Mouse (Mus musculus) CH12.LX (cell line): ENCODE measurements around the gene Pnpla8.

Experiments used
- BHLHE40 ChIP-seq: IDR thresholded peaks from 2 replicates; pipeline ENCODE4 v1.6.1; 2011; ENCODE audit warnings: mild to moderate bottlenecking, low read depth, low read length, improper control_type of control experiment
- CTCF ChIP-seq, 2 experiments: IDR thresholded peaks in 1 of 2; conservative IDR thresholded peaks in 1 of 2; 2 replicates each; pipeline ENCODE4 v1.5.1; 2011 to 2012; ENCODE audit warnings: low read depth in 2 of 2, low read length in 2 of 2, improper control_type of control experiment in 1 of 2, inconsistent platforms in 1 of 2, mild to moderate bottlenecking in 1 of 2, moderate library complexity in 1 of 2
- IRF4 ChIP-seq: IDR thresholded peaks from 2 replicates; pipeline ENCODE4 v1.6.1; 2014; ENCODE audit warnings: low read depth, mild to moderate bottlenecking, inconsistent platforms, low read length, improper control_type of control experiment
- MEF2A ChIP-seq: IDR thresholded peaks from 2 replicates; pipeline ENCODE4 v1.6.1; 2014; ENCODE audit warnings: low read depth, mild to moderate bottlenecking, inconsistent platforms, low read length, improper control_type of control experiment, borderline replicate concordance
- NELFE ChIP-seq: IDR thresholded peaks from 2 replicates; pipeline ENCODE4 v1.6.1; 2011; ENCODE audit warnings: low read depth, low read length, improper control_type of control experiment
- POLR2A ChIP-seq: IDR thresholded peaks from 2 replicates; pipeline ENCODE4 v1.6.1; 2011; ENCODE audit warnings: low read depth, mild to moderate bottlenecking, improper control_type of control experiment, low read length
- SMC3 ChIP-seq: IDR thresholded peaks from 2 replicates; pipeline ENCODE4 v1.6.1; 2011; ENCODE audit warnings: low read depth, low read length, improper control_type of control experiment
- TBP ChIP-seq: conservative IDR thresholded peaks from 2 replicates; pipeline ENCODE4 v1.6.1; 2011; ENCODE audit warnings: low read depth, low read length, improper control_type of control experiment
- USF1 ChIP-seq: IDR thresholded peaks from 2 replicates; pipeline ENCODE4 v1.6.1; 2014; ENCODE audit warnings: low read depth, mild to moderate bottlenecking, inconsistent platforms, low read length, improper control_type of control experiment
- USF2 ChIP-seq: conservative IDR thresholded peaks from 2 replicates; pipeline ENCODE4 v1.6.1; 2011; ENCODE audit warnings: low read depth, low read length, improper control_type of control experiment

DNA sequence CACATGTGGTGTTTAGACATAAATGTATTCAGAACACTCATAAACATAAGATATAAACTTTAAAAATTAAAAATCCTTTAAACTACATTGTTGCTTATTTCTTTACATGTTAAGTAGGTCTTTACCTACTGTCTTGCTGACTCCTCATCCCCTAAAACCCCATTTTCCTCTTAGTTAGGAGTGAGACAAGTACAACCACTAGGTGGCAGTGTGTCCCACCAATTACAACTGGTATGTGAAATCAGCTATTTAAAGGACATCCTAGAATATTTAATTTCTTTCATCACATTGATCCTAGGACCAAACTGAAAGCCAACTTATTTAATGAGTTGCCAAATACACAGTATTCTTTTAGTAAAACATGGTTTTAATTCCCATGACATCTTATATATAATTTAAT is 71.1 kb downstream of the Pnpla8 start:
- TF ChIP-seq SMC3 = peak; percentile 70
- no peak for TF ChIP-seq TBP
- no peak for TF ChIP-seq MEF2A
- TF ChIP-seq CTCF (conservative IDR thresholded peaks at IDR 0.05 in 1 of 2, IDR thresholded peaks at IDR 0.05 in 1 of 2; ENCODE audit: low read depth in 2 of 2, low read length in 2 of 2) = peak; percentile 57 to 80; a peak in 3 of 4 replicates
- TF ChIP-seq POLR2A = no peak
- no peak for TF ChIP-seq BHLHE40
- TF ChIP-seq IRF4 = no peak
- TF ChIP-seq NELFE = no peak
- TF ChIP-seq USF2 = no peak
- no peak for TF ChIP-seq USF1
